Mouse (Mus musculus) kidney, postnatal 4 days (tissue): ENCODE data around the gene Gm20388.
A peak's percentile ranks its signal among the peaks of the same experiment; 100 is the strongest.

Source experiments
- DNase-seq, 2 experiments: peaks; one replicate each; pipeline ENCODE4 v3.0.0; 2021; ENCODE audit warnings: mixed read lengths in 2 of 2

Gene Gm20388

GRCm38 (mm10) chr8:122968145-122968544, 3057.5 kb downstream of the Gm20388 start:
- no peak for DNase-seq

- DNase-seq = no peak
Observed at GRCm38 (mm10) chr8:122969964-122970620, 3059.5 kb downstream of the Gm20388 start.

- no peak for DNase-seq
Observed at GRCm38 (mm10) chr8:122976046-122976445, 3065.4 kb downstream of the Gm20388 start.

GRCm38 (mm10) chr8:122979424-122979823, 3068.8 kb downstream of the Gm20388 start:
- no peak for DNase-seq

- DNase-seq = no peak
Observed at GRCm38 (mm10) chr8:122979865-122980509, 3069.3 kb downstream of the Gm20388 start.

GRCm38 (mm10) chr8:122981646-122982045, 3071.0 kb downstream of the Gm20388 start:
- no peak for DNase-seq

- peak; percentile 21 to 39 for DNase-seq
Observed at GRCm38 (mm10) chr8:122983178-122983942, 3072.7 kb downstream of the Gm20388 start.

GRCm38 (mm10) chr8:122984175-122984574, 3073.5 kb downstream of the Gm20388 start:
- no peak for DNase-seq

- DNase-seq = no peak
Observed at GRCm38 (mm10) chr8:122986501-122987184, 3076.0 kb downstream of the Gm20388 start.

- no peak for DNase-seq
Observed at GRCm38 (mm10) chr8:122987255-122987654, 3076.6 kb downstream of the Gm20388 start.

GRCm38 (mm10) chr8:122988955-122989354, 3078.3 kb downstream of the Gm20388 start:
- DNase-seq = no peak

GRCm38 (mm10) chr8:122989976-122990375, 3079.3 kb downstream of the Gm20388 start:
- DNase-seq = no peak

- no peak for DNase-seq
Observed at GRCm38 (mm10) chr8:122991368-122991767, 3080.7 kb downstream of the Gm20388 start.

- no peak for DNase-seq
Observed at GRCm38 (mm10) chr8:122992296-122992695, 3081.7 kb downstream of the Gm20388 start.

- DNase-seq = no peak
Observed at GRCm38 (mm10) chr8:122993031-122993430, 3082.4 kb downstream of the Gm20388 start.

- no peak for DNase-seq
Observed at GRCm38 (mm10) chr8:122993740-122994139, 3083.1 kb downstream of the Gm20388 start.

GRCm38 (mm10) chr8:122997963-122998362, 3087.3 kb downstream of the Gm20388 start:
- no peak for DNase-seq

- no peak for DNase-seq
Observed at GRCm38 (mm10) chr8:123000311-123000710, 3089.7 kb downstream of the Gm20388 start.

GRCm38 (mm10) chr8:123004033-123004922, 3093.6 kb downstream of the Gm20388 start:
- no peak for DNase-seq

GRCm38 (mm10) chr8:123005328-123005727, 3094.7 kb downstream of the Gm20388 start:
- no peak for DNase-seq

GRCm38 (mm10) chr8:123005805-123006204, 3095.2 kb downstream of the Gm20388 start:
- no peak for DNase-seq

- no peak for DNase-seq
Observed at GRCm38 (mm10) chr8:123011321-123011720, 3100.7 kb downstream of the Gm20388 start.
